Mouse (Mus musculus) myocyte (in vitro differentiated cells): Measurements from ENCODE around the gene Cfap299. TPM values are rescaled to one million over a fixed set of nuclear protein-coding genes. Genes with fewer than 3 reads are reported as not detected.

Experiments
- H3K27me3 ChIP-seq: one replicate; pipeline ENCODE4 v1.6.1; 2011; ENCODE audit not compliant: control insufficient read depth, insufficient read depth, insufficient read length
- H3K36me3 ChIP-seq: one replicate; pipeline ENCODE4 v1.6.1; 2011; ENCODE audit not compliant: control insufficient read depth, insufficient read depth
- H3K4me2 ChIP-seq: one replicate; pipeline ENCODE4 v1.6.1; 2011; ENCODE audit warnings: low read depth, control low read depth
- H3K4me3 ChIP-seq: one replicate; pipeline ENCODE4 v1.5.1; 2011; ENCODE audit warnings: mild to moderate bottlenecking, control low read depth, moderate library complexity
- H3K79me2 ChIP-seq: one replicate; pipeline ENCODE4 v1.6.1; 2011; ENCODE audit not compliant: control insufficient read depth, insufficient read depth
- H3ac ChIP-seq: one replicate; pipeline ENCODE4 v1.6.1; 2011; ENCODE audit not compliant: control insufficient read depth, insufficient read length
- CEBPB ChIP-seq: IDR thresholded peaks from 2 replicates; pipeline ENCODE4 v1.6.1; 2011; ENCODE audit warnings: mild to moderate bottlenecking, moderate library complexity; ENCODE audit not compliant: poor library complexity, insufficient read depth, severe bottlenecking
- E2F4 ChIP-seq: IDR thresholded peaks from one replicate; pipeline ENCODE4 v1.6.1; 2011; ENCODE audit warnings: mild to moderate bottlenecking, control low read depth, moderate library complexity; ENCODE audit not compliant: insufficient read depth
- MAX ChIP-seq: IDR thresholded peaks from one replicate; pipeline ENCODE4 v1.6.1; 2011; ENCODE audit warnings: low read depth, mild to moderate bottlenecking, control low read depth
- MYOD1 ChIP-seq, 3 experiments: IDR thresholded peaks; one replicate each; pipeline ENCODE4 v1.6.1; 2011; ENCODE audit warnings: control low read depth in 2 of 3, low read depth in 2 of 3, mild to moderate bottlenecking in 2 of 3, moderate library complexity in 1 of 3; ENCODE audit not compliant: insufficient read length in 2 of 3, control insufficient read depth in 1 of 3
- MYOG ChIP-seq, 3 experiments: IDR thresholded peaks; one replicate each; pipeline ENCODE4 v1.6.1; 2011; ENCODE audit warnings: control low read depth in 2 of 3, low read depth in 2 of 3, mild to moderate bottlenecking in 2 of 3; ENCODE audit not compliant: insufficient read length in 2 of 3, control insufficient read depth in 1 of 3, insufficient read depth in 1 of 3
- POLR2A ChIP-seq: IDR thresholded peaks from one replicate; pipeline ENCODE4 v1.6.1; 2011; ENCODE audit warnings: low read depth, mild to moderate bottlenecking, control low read depth, moderate library complexity; ENCODE audit not compliant: insufficient read length
- POLR2AphosphoS2 ChIP-seq: IDR thresholded peaks from one replicate; pipeline ENCODE4 v1.6.1; 2011; ENCODE audit warnings: low read depth, control low read depth; ENCODE audit not compliant: insufficient read length
- REST ChIP-seq: IDR thresholded peaks from one replicate; pipeline ENCODE4 v1.6.1; 2011; ENCODE audit warnings: mild to moderate bottlenecking, control low read depth, moderate library complexity; ENCODE audit not compliant: insufficient read depth, insufficient read length
- SRF ChIP-seq: IDR thresholded peaks from one replicate; pipeline ENCODE4 v1.6.1; 2011; ENCODE audit warnings: low read depth; ENCODE audit not compliant: control insufficient read depth, insufficient read length
- TCF12 ChIP-seq: IDR thresholded peaks from one replicate; pipeline ENCODE4 v1.6.1; 2011; ENCODE audit warnings: mild to moderate bottlenecking, control low read depth; ENCODE audit not compliant: poor library complexity, insufficient read depth, severe bottlenecking
- TCF3 ChIP-seq: IDR thresholded peaks from one replicate; pipeline ENCODE4 v1.6.1; 2011; ENCODE audit warnings: low read depth, control low read depth; ENCODE audit not compliant: insufficient read length
- USF1 ChIP-seq: IDR thresholded peaks from one replicate; pipeline ENCODE4 v1.6.1; 2011; ENCODE audit warnings: low read depth, mild to moderate bottlenecking, control low read depth, moderate library complexity
- polyA plus RNA-seq: library from polyadenylated mRNA; unstranded; fragments of >200 nt; fragmentation: generic; extraction: Trizol; gene quantifications from one replicate; pipeline ENCODE4 v1.2.1, GENCODE M21; 2012; ENCODE audit warnings: missing spikeins

Cfap299 gene
- polyA plus RNA-seq, 1 experiment = not detected

DNA sequence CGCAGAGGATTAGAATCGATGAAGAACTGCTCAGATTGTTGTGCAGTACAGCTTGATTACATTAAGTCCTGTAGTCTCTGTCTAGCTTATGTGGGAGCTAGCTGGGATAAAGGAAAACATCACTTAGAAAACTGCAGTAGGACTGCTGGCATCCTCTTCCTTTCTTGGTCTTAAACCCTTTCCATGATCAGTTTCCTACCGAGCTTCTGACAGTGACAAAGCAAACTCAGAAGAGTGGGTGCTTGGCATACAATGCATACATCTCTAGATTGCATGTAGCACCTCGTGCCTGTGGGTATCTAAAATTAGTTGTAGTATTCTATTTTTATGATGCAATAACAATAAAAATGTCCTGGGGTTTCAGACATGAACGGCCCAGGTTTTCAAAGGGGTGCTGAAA, 154.4 kb downstream of the Cfap299 start:
- TF ChIP-seq POLR2AphosphoS2 = no peak
- TF ChIP-seq MYOG (IDR thresholded peaks at IDR 0.05; ENCODE audit: control insufficient read depth in 1 of 3, insufficient read depth in 1 of 3, insufficient read length in 2 of 3, low read depth in 2 of 3) = no peak
- no peak for TF ChIP-seq E2F4
- no peak for TF ChIP-seq CEBPB
- no peak for TF ChIP-seq SRF
- no peak for TF ChIP-seq MYOD1 (IDR thresholded peaks at IDR 0.05; ENCODE audit: control insufficient read depth in 1 of 3, insufficient read length in 2 of 3, low read depth in 2 of 3)
- no peak for TF ChIP-seq MAX
- no peak for TF ChIP-seq TCF12

DNA sequence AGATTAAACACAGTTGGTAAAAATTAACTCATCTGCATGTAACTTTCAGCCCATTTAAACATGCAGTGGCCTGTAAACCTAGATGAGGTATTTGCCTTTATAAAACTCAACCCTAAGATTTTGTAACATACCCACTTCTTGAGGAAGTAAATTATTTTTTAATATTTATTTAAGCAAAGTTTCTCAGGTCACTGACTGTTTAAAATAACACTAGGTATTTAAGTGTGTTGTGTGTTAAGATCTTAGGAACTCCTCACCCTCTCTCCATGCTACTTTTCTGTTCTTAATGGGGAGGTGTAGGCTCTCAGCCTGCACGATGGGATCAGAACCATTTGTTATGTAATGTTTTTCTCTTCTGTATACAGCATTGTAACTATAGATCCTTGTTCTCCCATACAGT, 156.1 kb downstream of the Cfap299 start:
- no peak overlapping the region for H3K4me2 ChIP-seq
- no peaks in the 10 kb centered on the region for H3K79me2 ChIP-seq
- no peaks in the 10 kb centered on the region for H3K27me3 ChIP-seq
- H3ac ChIP-seq = no peak overlapping the region
- H3K4me3 ChIP-seq = no peak overlapping the region
- H3K36me3 ChIP-seq = no peaks in the 10 kb centered on the region
- TF ChIP-seq REST = no peak
- TF ChIP-seq TCF3 = no peak
- TF ChIP-seq E2F4 = no peak
- TF ChIP-seq MYOG (IDR thresholded peaks at IDR 0.05; ENCODE audit: control insufficient read depth in 1 of 3, insufficient read depth in 1 of 3, insufficient read length in 2 of 3, low read depth in 2 of 3) = no peak
- no peak for TF ChIP-seq SRF
- no peak for TF ChIP-seq CEBPB
- TF ChIP-seq USF1 = no peak
- no peak for TF ChIP-seq TCF12
- no peak for TF ChIP-seq MAX
- TF ChIP-seq MYOD1 (IDR thresholded peaks at IDR 0.05; ENCODE audit: control insufficient read depth in 1 of 3, insufficient read length in 2 of 3, low read depth in 2 of 3) = no peak

More for the DNA sequence above, 154.4 kb downstream of the Cfap299 start:
- Histone ChIP-seq H3K27me3 (no peaks in the 10 kb centered on the region), H3K4me2 (no peak overlapping the region), H3K79me2 (no peaks in the 10 kb centered on the region), H3K36me3 (no peaks in the 10 kb centered on the region), H3K4me3 (no peak overlapping the region), H3ac (no peak overlapping the region)

DNA sequence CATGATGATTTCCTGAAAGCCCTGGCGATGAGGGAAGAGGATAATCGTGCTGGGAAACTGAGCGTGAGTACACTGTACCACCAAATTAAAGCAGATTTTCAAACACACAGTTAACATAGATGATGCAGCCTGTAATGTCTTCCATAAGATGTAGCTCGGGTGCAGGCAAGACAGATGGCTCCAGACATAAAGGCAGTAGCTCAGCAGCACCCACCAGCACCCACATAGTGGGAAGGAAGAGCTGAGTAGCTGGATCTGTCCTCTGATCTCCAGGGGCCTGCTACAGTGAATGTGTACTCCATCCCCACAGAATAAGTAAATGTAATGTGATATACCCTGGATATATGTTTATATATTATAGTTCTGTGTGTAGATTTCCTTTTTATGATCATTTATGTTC, 169.2 kb downstream of the Cfap299 start:
- Histone ChIP-seq H3K4me2 (no peak overlapping the region), H3K4me3 (no peak overlapping the region), H3K79me2 (no peaks in the 10 kb centered on the region), H3ac (no peak overlapping the region), H3K27me3 (no peaks in the 10 kb centered on the region), H3K36me3 (no peaks in the 10 kb centered on the region)
- TF ChIP-seq TCF3 (no peak), USF1 (no peak), MAX (no peak), SRF (no peak)

DNA sequence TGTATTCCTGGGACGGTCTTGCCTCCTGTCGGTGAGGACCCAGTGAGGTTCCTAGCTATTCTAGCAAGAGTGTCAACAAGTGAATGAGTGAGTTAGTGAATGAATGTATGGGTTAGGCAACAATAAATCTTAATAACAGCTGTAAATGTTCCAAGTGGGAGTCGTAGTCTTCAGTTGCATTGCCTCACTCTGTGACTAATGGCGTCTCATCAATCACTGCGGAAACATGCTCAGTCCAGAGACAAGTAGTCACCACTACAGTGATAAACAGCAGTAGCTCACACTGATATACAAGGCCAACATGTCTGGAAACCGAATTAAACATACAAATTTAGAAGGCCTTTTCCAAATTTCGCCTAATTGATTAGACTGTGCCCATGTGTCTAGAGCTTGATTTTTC, 187.1 kb downstream of the Cfap299 start:
- Histone ChIP-seq H3K79me2 (no peaks in the 10 kb centered on the region), H3ac (no peak overlapping the region), H3K27me3 (no peaks in the 10 kb centered on the region), H3K36me3 (no peaks in the 10 kb centered on the region), H3K4me3 (no peak overlapping the region), H3K4me2 (no peak overlapping the region)
- no peak for TF ChIP-seq POLR2AphosphoS2
- TF ChIP-seq CEBPB = no peak
- TF ChIP-seq MYOD1 (IDR thresholded peaks at IDR 0.05; ENCODE audit: control insufficient read depth in 1 of 3, insufficient read length in 2 of 3, low read depth in 2 of 3) = no peak
- TF ChIP-seq TCF12 = no peak
- no peak for TF ChIP-seq POLR2A
- no peak for TF ChIP-seq MAX
- TF ChIP-seq TCF3 = no peak

DNA sequence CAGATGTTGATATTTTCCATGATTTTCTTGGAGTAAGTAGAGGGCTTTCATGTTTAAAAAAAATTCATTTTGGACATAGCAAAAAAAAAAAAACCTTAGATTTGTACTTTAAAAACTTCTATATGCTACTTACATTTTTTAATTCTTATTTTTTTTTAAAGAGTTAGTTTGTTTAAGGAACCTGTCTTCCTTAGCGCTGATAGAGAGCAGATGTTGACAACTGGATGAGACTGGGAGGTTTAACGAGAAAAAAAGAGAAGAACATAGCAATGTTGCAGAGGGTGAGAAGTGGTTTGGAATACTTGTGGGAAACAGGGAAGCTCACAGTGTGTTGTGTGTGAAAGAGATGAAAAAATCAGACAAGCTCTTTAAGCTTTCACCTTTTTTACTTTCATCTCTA, 191.0 kb downstream of the Cfap299 start:
- H3K4me2 ChIP-seq = no peak overlapping the region
- no peak overlapping the region for H3ac ChIP-seq
- no peak for TF ChIP-seq E2F4
- TF ChIP-seq POLR2A = no peak
- no peak for TF ChIP-seq POLR2AphosphoS2
- TF ChIP-seq USF1 = no peak
- no peak for TF ChIP-seq SRF
- no peak for TF ChIP-seq CEBPB
- TF ChIP-seq MAX = no peak
- TF ChIP-seq MYOG (IDR thresholded peaks at IDR 0.05; ENCODE audit: control insufficient read depth in 1 of 3, insufficient read depth in 1 of 3, insufficient read length in 2 of 3, low read depth in 2 of 3) = no peak
- TF ChIP-seq MYOD1 (IDR thresholded peaks at IDR 0.05; ENCODE audit: control insufficient read depth in 1 of 3, insufficient read length in 2 of 3, low read depth in 2 of 3) = no peak
- no peak for TF ChIP-seq TCF12
- no peak for TF ChIP-seq TCF3
- no peak for TF ChIP-seq REST
- no peaks in the 10 kb centered on the region for H3K79me2 ChIP-seq
- H3K4me3 ChIP-seq = no peak overlapping the region
- no peaks in the 10 kb centered on the region for H3K36me3 ChIP-seq
- no peaks in the 10 kb centered on the region for H3K27me3 ChIP-seq
